Mouse (Mus musculus) G1E-ER4 (cell line): Measurements from ENCODE around the gene Tenm2. TPM values are rescaled to one million over a fixed set of nuclear protein-coding genes. Genes with fewer than 3 reads are reported as not detected.

Source experiments
- GATA1 ChIP-seq: IDR thresholded peaks from one replicate; pipeline ENCODE4 v1.8.0; 2012; ENCODE audit warnings: low read length, inconsistent platforms
- polyA plus RNA-seq: library from polyadenylated mRNA; stranded (reverse); fragments of >175 nt; gene quantifications from 2 replicates; pipeline ENCODE4 v1.2.3, GENCODE M21; 2012

Gene Tenm2
- polyA plus RNA-seq, 1 experiment, result not detected

- no peak for TF ChIP-seq GATA1
Observed at GRCm38 (mm10) chr11:35980411-35980917, 1255.3 kb downstream of the Tenm2 start, which contains the start of gene Wwc1. TSS of gene Wwc1 (minus strand) at chr11:35980527.

GRCm38 (mm10) chr11:35979733-35980410 lies 1255.9 kb downstream of the Tenm2 start:
- TF ChIP-seq GATA1, result no peak

GRCm38 (mm10) chr11:35979266-35979732 lies 1256.5 kb downstream of the Tenm2 start:
- no peak for TF ChIP-seq GATA1

- no peak for TF ChIP-seq GATA1
Observed at GRCm38 (mm10) chr11:35977796-35978195, 1258.0 kb downstream of the Tenm2 start.

GRCm38 (mm10) chr11:35977096-35977495 lies 1258.7 kb downstream of the Tenm2 start:
- TF ChIP-seq GATA1, result no peak

- TF ChIP-seq GATA1, result no peak
Observed at GRCm38 (mm10) chr11:35976482-35976881, 1259.3 kb downstream of the Tenm2 start.

- no peak for TF ChIP-seq GATA1
Observed at GRCm38 (mm10) chr11:35974632-35975450, 1260.9 kb downstream of the Tenm2 start.

GRCm38 (mm10) chr11:35973135-35973534 lies 1262.6 kb downstream of the Tenm2 start:
- no peak for TF ChIP-seq GATA1

- TF ChIP-seq GATA1, result no peak
Observed at GRCm38 (mm10) chr11:35972270-35972931, 1263.4 kb downstream of the Tenm2 start.

GRCm38 (mm10) chr11:35970806-35971705 lies 1264.7 kb downstream of the Tenm2 start:
- no peak for TF ChIP-seq GATA1

- TF ChIP-seq GATA1, result no peak
Observed at GRCm38 (mm10) chr11:35968291-35968690, 1267.5 kb downstream of the Tenm2 start.

- no peak for TF ChIP-seq GATA1
Observed at GRCm38 (mm10) chr11:35963981-35964549, 1271.7 kb downstream of the Tenm2 start.

GRCm38 (mm10) chr11:35963554-35963953 lies 1272.2 kb downstream of the Tenm2 start:
- TF ChIP-seq GATA1, result no peak

GRCm38 (mm10) chr11:35962431-35962830 lies 1273.3 kb downstream of the Tenm2 start:
- no peak for TF ChIP-seq GATA1

- no peak for TF ChIP-seq GATA1
Observed at GRCm38 (mm10) chr11:35959270-35959669, 1276.5 kb downstream of the Tenm2 start.
